Mouse (Mus musculus) thymus, postnatal 14 days (tissue): Measurements from ENCODE around the gene P2rx1.

Experiments
- DNase-seq: peaks from one replicate; pipeline ENCODE4 v3.0.0; 2021

Gene P2rx1

GRCm38 (mm10) chr11:73024236-73024904 is 25.5 kb downstream of the P2rx1 start:
- DNase-seq, result no peak

DNA sequence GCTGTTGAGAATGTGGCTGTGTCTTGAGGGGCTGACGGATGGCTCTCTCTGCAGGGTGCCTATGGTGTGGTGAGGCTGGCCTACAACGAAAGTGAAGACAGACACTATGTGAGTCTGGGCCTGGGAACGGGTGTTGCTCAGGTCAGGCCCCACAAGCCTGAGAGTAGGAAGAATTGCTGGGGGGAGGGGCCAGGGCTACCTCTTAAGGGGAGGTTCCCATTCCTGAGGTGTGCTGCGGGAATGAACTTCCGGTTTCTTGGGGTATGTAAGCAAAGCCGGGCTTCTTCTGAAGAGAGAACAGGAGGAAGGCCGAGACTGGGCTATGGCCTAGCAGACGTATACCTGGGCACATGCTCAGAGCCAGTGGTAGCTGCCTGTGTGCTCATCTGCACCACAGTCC is 28.1 kb downstream of the P2rx1 start:
- no peak for DNase-seq

GRCm38 (mm10) chr11:73030821-73031498 is 32.1 kb downstream of the P2rx1 start:
- peak; percentile 67 for DNase-seq

GRCm38 (mm10) chr11:73031536-73031935 is 32.6 kb downstream of the P2rx1 start:
- no peak for DNase-seq

DNA sequence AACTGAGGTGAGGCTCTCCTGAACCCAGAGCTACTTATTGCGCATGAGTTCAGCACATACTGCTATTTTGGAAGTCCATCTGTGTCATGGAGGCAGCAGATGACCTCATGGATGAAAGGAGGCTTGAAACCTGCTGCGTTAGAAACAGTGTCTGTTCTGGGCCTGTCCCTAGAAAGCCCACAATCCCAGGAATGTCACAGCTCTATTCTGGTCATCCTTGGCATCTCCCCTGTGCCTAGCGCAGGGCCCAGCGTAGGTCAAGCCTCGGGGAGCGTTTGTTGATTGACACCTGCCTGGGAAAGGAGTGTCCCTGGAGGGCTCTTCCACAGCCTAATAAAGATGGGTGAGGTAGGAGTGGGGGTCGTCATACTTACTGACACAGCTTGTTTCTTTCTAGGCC is 37.2 kb downstream of the P2rx1 start:
- DNase-seq, result no peak

- peak; percentile 37 for DNase-seq
Observed at GRCm38 (mm10) chr11:73036889-73037288, 38.0 kb downstream of the P2rx1 start.

- no peak for DNase-seq
Observed at GRCm38 (mm10) chr11:73037691-73038090, 38.8 kb downstream of the P2rx1 start.

- peak; percentile 86 for DNase-seq
Observed at GRCm38 (mm10) chr11:73039102-73039799, 40.3 kb downstream of the P2rx1 start.

DNA sequence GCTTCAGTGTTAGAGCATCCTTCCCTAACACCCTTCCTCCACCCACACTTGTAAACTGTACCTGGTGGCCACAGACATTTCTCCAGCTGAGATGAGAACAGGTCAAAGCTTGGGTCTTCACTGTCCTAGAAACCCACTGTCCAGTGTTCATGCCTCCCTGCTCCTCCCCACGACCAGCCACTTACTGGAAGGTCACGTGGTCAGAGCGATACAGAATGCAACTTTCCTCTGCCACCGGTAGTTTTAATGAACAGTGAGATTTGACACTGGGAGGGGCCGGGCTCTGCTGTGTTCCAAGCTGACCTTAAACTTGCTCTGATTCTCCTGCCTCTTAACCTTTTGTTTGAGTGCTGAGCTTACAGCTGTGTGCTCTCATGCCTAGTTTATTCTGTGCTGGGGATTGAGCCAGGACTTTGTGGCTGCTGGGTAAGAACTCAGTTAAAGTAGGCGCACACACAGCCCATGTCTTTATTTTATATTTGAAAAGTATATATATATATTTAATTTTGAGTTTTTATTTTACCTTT is 45.4 kb downstream of the P2rx1 start:
- no peak for DNase-seq

DNA sequence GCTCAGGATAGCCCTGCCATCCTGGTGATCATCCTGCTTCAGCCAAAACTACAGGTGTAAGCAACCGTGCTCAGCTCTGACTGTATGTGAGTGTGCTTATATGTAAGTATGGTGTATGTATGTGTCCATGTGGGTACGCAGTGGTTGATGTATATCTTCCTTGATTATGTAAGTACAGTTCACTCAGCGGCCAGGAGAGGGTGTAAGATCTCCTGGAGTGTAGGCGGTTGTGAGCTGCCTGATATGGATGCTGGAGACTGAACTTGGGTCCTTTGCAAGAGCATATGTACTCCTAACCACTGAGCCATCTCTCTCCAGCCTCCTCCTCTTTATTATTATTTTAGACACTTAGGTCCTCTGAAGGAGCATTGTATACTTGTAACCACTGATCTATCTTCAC is 45.9 kb downstream of the P2rx1 start:
- no peak for DNase-seq

- peak; percentile 98 for DNase-seq
Observed at GRCm38 (mm10) chr11:73047542-73047996, 48.7 kb downstream of the P2rx1 start, which contains the start of gene Ncbp3. TSS of gene Ncbp3 (plus strand) at chr11:73047783.

- DNase-seq, result peak; percentile 83
Observed at GRCm38 (mm10) chr11:73048030-73048876, 49.4 kb downstream of the P2rx1 start.

GRCm38 (mm10) chr11:73049335-73049734 is 50.4 kb downstream of the P2rx1 start:
- DNase-seq, result peak; percentile 66

DNA sequence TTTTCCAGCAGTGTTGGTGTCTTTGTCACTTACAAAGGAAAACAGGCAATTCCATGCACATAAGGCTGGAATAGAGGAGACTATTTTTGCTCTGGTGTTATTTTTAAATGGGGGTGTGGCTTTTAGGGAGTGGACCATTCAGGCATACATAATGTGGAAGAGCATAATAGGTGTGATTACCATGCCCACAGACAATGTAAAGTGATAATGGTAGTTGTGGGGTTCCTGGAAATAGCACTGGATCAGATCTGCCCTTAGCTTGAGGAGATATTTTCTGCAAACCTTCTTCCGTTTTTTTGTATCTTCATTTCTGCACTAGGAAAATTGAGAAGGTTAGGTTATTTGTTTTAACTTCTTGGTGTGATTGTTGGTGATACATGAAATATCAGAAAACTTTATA is 53.9 kb downstream of the P2rx1 start:
- DNase-seq, result no peak

- DNase-seq, result no peak
Observed at GRCm38 (mm10) chr11:73057701-73058100, 58.8 kb downstream of the P2rx1 start.

- DNase-seq, result no peak
Observed at GRCm38 (mm10) chr11:73059630-73060029, 60.7 kb downstream of the P2rx1 start.

- DNase-seq, result no peak
Observed at GRCm38 (mm10) chr11:73061413-73061812, 62.5 kb downstream of the P2rx1 start.
